Comparison of ENCODE assay signal across 8 mouse cellular contexts in the genomic region with DNA sequence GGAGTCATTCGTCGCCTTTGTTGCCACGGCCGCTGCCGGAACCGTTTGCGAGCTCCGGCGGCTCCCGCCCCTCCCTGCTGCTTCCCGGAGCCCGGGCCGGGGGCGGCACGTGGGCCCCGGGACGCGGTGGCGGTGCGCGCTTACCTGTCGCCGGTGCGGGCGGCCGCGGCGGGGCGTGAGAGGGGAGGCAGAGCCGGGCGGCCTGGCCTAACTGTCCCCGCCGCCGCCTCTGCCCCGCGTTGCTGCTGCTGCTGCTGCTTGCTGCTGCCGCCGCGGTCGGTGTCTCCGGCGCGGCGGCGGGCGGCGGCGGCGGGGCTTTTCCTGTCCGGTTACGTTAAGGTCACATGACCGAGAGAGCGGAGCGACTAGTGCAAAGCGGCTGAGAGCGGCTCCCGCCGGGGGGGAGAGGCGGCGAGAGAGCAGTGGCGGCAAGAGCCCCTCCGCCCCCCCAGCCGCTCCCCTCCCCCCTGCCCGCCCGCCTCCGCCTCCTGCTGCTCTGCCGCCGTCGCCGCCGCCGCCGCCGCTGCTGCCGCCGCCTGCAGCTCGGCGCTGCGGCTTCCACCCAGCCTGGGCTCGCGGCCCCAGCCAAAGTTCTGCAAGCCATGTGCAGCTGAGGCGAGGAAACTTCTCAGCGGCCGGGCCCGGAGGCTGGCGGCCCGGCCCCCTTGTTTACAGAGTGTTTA. TPM values are rescaled to one million over a fixed set of nuclear protein-coding genes. Genes with fewer than 3 reads are reported as not detected.
DNase-seq lines count a peak whose midpoint lies in the region; ATAC-seq lines count a peak whose summit lies in the region.

A gene (minus strand): TSS at position 408 of the 683 bp plus-strand sequence.

- ATAC-seq in hindbrain, embryonic 14.5 days (ENCODE audit: low FRiP score) = peak; percentile 5; the same call in 1 of the 2 replicates
- peak; percentile 3 for ATAC-seq in megakaryocyte, adult 5-6 weeks (ENCODE audit: poor library complexity, severe bottlenecking)

- H3K36me3 ChIP-seq in hindbrain, embryonic 14.5 days (replicated peaks; ENCODE audit: control insufficient read depth, insufficient read depth) = no peaks in the 10 kb centered on the region

- WGBS in hindbrain, embryonic 14.5 days = under 1% methylated on average over 52 of the region's 87 CpGs

- H3K9ac ChIP-seq in hindbrain, embryonic 14.5 days = peak within 1 kb of the TSS; percentile 98

- no peaks in the 10 kb centered on the region for H3K27me3 ChIP-seq in hindbrain, embryonic 14.5 days (ENCODE audit: control insufficient read depth, insufficient read depth, low read length)

- peak; percentile 61 for DNase-seq in R1 (ENCODE audit: low read depth, low spot score)
- DNase-seq in cerebellum, postnatal 14 days = peak; percentile 73 to 81
- DNase-seq in frontal cortex, postnatal 36 days (ENCODE audit: low spot score in 2 of 2) = peak; percentile 42 to 52
- DNase-seq in hindbrain, embryonic 14.5 days (ENCODE audit: low spot score) = peak; percentile 49
- peak in 1 of 2 experiments; percentile 63 for DNase-seq in left cerebral cortex, adult 8-10 months (ENCODE audit: low spot score in 2 of 2)
- DNase-seq in right cerebral cortex, adult 18-20 months = peak; percentile 71
- peak; percentile 62 for DNase-seq in urinary bladder, postnatal 14 days (ENCODE audit: low spot score)

- peak within 1 kb of the TSS; percentile 71 for H3K4me2 ChIP-seq in hindbrain, embryonic 14.5 days (replicated peaks)

- H3K27ac ChIP-seq in hindbrain, embryonic 14.5 days = peak within 1 kb of the TSS; percentile 100

- H3K4me3 ChIP-seq in hindbrain, embryonic 14.5 days (replicated peaks; ENCODE audit: low read length) = peak within 1 kb of the TSS; percentile 82

- H3K4me1 ChIP-seq in hindbrain, embryonic 14.5 days (replicated peaks; ENCODE audit: control insufficient read depth, insufficient read depth, low read length) = peaks cover 36% of the 10 kb centered on the region

- no peaks in the 10 kb centered on the region for H3K9me3 ChIP-seq in hindbrain, embryonic 14.5 days (ENCODE audit: control insufficient read depth, low read length)

RNA-seq across cellular contexts. Expression of the gene that starts here (rescaled TPM):
- 15.2 and 17.1 TPM in 2 replicates for polyA plus RNA-seq in hindbrain, embryonic 14.5 days (2014; fragmentation: Nextera tagmentation; extraction: Ambion mirVana)
- total RNA-seq in left cerebral cortex, adult 8-10 months (2022) = 10 to 100 TPM; 10.3 to 12.4 (median 11.7) TPM
- total RNA-seq in megakaryocyte, adult 5-6 weeks (2015) = 12.8 and 14.2 TPM in 2 replicates
- 10.8 and 12.2 TPM in 2 replicates for total RNA-seq in megakaryocyte, adult 5-6 weeks (2017)
